Mouse (Mus musculus) ES-E14 (cell line): ENCODE results near the gene Rpl36a-ps1.

Source experiments
- CHD2 ChIP-seq: IDR thresholded peaks from 2 replicates; pipeline ENCODE4 v1.6.1; 2014; ENCODE audit warnings: mild to moderate bottlenecking, low read depth, low read length, inconsistent platforms
- HCFC1 ChIP-seq: IDR thresholded peaks from 2 replicates; pipeline ENCODE4 v1.6.1; 2012; ENCODE audit warnings: low read length, inconsistent platforms, borderline replicate concordance; ENCODE audit not compliant: insufficient read depth
- MAFK ChIP-seq: IDR thresholded peaks from 2 replicates; pipeline ENCODE4 v1.6.1; 2014; ENCODE audit warnings: mild to moderate bottlenecking, low read depth, low read length, inconsistent platforms; ENCODE audit not compliant: insufficient read depth
- ZNF384 ChIP-seq: IDR thresholded peaks from 2 replicates; pipeline ENCODE4 v1.6.1; 2012; ENCODE audit warnings: low read depth, low read length, inconsistent platforms

DNA sequence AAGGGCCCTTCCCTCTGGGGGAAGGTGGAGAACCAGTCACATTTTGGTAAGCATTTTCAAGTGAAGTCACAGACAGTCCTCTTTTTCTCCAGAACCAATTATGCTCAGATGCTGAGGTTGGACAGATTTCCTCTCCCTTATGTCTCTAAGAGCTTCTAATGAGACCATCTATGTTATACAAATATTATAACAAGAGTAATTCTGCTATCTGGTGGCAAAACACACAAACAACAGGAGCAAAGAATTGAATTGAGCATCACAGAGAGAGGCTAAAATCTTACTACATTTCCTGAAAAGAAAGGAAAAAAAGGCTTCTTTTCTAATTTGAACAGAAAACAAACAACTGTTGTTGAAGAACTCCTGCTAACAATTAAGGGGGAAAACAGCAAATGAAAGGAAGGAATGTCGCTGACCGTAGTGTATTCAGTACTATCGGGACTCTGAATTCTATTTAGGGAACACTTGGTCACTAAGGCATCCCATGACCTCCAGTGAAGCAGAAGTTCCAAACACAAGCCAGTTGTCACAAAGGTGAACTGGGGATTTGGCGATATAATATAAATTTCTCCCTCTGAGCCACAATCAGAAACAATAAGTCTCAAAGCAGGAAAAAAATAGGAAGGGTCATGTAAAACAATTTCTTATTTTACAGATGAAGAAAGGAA, 42.4 kb downstream of the Rpl36a-ps1 start:
- no peak for TF ChIP-seq ZNF384
- TF ChIP-seq MAFK, result no peak
- no peak for TF ChIP-seq CHD2
- TF ChIP-seq HCFC1, result no peak
